Mouse (Mus musculus): ENCODE measurements around the gene Gad1. TPM values are rescaled to one million over a fixed set of nuclear protein-coding genes. Genes with fewer than 3 reads are reported as not detected.
"Not testable (repeated sequence)": the region's sequence is repeated elsewhere in the genome, so short reads cannot be mapped to it uniquely, and the experiment has no call there.

Gene Gad1
- 10 to 100 TPM; 12.4 to 20.9 (median 15.5) TPM for total RNA-seq (2022)

DNA sequence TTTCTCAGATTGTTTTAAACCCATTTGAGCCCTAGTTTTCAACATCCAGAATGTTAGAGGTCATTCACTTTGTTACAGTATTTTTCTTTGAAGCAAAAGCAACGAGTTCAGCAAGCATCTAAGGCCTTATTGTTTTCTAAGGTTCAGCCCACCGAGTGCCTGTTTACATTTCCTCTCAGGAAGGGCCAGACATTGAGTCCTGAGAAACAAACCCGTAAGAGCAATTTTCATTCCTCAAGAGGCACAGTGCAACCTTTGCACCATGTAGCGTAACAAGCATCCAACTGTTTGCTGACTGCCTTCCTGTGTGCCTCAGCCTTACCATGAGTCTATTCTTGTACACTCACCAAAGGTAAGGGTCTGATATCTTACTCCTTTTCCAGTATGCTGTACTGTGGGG, at the start of gene Gad1:
Gene Gad1 (plus strand): TSS at position 301 of the 400 bp plus-strand sequence.
- no peak for DNase-seq

DNA sequence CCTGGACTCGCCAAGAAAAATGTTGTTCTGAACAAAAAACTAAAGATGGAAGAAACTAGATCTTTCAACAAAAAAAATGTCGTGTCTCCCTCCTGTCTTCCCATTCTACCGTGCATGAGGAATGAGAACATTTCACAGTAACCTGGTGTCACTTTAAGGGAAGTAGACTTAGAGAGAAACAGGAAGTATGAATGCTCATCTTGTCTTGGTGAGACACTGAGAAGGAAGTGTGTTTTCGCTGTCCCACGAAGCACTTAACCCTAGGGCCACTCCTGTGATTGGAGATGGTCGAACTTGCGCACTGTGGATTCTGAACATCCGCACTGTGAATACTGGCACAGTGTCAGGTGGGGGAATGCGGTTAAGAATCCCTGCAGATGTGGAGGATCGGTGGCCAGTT, 49.4 kb upstream of the Gad1 start:
- DNase-seq, result no peak

DNA sequence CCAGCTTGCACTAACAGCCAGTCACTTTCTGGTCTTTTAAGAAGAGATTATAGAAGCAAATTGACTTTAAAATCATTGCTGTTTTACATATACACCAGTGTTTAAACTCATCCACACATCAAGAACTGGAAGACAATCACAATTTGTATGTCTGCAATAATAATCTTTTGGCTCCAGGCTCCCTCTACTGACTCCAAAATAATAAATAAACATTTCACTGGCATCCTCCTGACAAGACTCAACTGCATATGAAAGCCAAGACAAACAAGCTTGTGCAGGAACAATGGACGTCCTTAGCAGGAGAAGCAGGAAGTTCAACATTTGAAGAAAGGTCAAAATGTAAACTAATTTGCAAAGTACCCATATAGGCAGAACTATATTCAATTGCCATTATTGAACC, 47.6 kb upstream of the Gad1 start:
- DNase-seq, result no peak

DNA sequence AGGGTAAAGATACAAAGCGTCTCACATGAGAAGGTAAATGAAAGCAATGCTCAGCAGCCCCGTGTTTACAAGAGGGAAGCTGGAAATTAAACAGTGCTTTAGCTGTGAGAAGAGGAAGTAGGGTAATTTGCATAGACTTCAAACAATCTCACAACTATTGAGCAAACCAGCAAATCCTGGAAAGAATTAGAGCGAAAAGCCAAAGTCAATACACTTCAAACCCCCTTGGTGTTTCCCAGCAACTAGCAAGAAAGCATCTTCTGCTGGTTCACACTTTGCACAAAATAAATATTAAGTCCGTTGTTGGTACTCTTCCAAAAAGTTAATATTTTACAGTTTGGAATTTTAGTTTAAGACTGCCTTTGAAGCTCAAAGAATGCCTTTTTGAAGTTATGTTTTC, 47.0 kb upstream of the Gad1 start:
- no peak for DNase-seq

DNA sequence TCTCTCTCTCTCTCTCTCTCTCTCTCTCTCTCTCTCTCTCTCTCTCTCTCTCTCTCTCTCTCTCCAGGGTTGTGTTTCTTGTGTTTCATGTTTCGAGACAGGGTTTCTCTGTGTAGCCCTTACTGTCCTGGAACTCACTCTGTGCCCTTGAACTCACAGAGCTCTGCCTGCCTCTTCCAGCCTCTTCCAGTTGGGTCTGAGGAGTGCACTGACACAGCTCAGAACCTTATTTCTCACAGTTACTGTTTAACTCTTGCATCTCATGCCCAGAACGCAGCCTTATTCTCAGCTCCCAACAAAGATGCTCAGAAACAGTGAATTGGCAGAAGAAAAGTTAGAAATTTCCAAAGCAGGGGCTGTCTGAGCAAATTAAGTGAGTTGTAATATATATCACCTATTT, 46.5 kb upstream of the Gad1 start:
- DNase-seq, result no peak

DNA sequence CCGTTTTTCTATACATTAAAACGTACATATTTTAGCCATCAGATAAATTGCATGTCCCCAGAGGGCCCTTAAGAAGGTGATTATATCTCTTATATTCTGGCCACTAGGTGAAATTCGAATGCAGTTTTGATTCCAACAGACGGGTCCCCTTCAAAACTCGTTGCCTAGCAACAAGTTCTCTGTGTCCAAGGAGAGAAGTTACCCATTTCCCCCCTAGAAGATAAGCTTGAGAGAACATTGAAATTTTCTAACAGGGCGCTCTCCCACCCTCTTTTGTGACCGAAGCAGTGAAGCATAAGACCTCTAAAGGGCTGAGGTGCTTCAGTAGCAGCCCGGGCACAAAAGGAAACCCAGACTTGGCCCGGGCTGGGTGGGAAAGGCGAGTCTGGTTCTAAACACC, 44.4 kb upstream of the Gad1 start, which contains the start of gene Erich2:
Gene Erich2 (plus strand): TSS at position 324 of the 400 bp plus-strand sequence.
- DNase-seq, result no peak

DNA sequence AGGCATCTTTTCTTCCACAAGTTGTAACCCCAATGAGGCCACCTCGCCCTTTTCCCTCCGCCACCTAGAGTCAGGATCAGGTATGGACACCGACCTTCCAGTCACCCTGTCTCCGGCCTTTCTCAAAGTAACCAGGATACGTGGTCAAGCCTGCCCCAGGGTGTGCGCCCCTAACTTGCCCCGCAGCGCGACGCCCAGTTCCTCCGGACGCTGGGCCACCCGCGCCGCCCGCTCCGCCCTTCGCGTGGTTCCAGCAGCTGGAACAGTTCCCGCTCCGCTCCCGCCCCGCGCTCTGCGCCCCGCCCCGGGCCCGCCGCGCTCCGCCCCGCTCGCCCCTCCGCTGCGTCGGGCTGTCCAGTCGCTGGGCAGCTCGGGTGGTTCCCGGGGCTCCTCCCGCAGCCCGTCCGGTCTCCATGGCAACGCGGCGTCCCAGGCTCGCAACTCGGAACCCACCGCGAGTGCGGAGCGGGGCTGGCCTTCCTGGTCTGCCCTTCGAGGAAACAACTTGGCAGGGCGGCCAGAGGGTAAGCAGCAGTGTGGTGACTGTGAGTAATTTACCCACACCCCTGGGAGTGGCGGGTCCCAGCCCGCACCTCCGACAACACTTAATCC, 43.7 kb upstream of the Gad1 start:
- DNase-seq, result peak; percentile 78

DNA sequence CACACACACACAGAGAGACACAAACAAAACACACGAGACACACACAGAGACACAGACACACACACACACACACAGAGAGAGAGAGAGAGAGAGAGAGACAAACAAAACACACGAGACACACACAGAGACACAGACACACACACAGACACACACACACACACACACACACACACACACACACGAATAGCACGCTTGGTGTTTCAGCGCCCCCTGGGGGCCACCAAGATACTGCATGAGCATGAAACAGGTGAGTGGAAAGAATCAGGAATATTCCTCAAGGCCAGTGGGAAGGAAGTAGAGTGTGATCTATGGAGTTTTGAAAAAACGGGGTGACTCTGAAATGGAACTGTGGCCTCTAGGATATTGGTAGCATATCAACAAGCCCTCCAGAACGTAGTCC, 14.6 kb upstream of the Gad1 start:
- not testable (repeated sequence) for DNase-seq

DNA sequence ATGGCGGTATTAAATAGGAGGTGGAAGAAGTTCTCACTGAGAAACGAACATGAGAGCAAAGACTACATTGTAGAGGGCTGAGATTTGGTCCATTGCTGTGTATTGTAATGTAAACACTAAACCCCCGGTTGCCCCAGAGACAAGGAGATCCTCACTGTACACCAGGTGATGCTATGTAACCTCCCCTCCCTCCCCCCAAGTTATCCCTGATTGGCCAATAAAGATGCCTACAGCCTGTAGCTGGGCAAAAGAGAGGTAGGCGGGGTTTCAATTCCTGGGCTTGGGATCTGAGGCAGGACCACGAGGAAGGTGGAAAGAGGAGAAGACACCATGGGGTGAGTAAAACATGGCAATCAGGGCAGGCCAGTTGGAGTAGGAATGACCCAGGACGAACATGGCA, 2.2 kb upstream of the Gad1 start:
- DNase-seq, result no peak

DNA sequence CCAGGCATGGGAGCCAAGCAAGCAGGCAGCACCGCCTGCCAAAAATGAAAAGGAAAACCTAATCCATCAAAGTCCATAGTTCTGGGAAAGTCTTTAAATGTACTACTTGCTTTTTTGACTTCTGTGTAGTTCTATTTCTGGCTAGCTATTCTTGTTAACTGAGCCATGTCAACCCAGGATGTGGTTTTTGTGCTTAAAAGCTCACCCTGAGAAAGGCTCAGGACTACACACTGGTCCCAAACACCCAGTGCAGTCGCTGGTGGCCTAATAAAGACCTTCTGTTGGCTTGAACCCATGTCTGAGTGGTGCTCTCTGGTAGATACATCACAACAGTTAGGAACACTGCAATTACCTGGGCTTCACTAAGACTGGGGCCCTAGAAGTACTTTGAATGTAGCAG, 1.4 kb upstream of the Gad1 start:
- no peak for DNase-seq

DNA sequence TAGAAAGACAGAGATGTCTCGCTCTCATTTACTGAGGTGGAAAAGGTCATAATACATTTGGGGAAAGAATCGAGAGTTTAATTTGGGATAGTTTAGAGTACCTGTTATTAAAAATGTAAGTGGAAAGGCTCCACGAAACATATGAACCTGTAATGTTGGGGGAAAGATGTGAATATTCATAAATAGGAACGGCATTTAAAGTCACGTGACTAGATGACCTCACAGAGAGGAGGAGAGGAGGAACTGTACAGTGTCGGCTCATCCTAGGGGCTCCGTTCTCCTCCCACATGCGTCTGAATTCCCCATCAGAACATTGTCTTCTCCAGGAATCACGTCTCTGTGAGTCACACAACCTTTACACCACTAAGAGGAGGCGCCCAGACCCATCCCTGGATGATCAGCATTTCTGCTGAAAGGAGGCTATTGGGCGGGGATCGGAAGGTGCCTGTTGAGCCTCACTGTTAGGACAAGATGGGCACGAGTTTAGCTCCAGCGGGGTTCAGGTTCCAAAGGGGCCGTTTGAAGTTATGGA, 739 bp upstream of the Gad1 start:
- no peak for DNase-seq

DNA sequence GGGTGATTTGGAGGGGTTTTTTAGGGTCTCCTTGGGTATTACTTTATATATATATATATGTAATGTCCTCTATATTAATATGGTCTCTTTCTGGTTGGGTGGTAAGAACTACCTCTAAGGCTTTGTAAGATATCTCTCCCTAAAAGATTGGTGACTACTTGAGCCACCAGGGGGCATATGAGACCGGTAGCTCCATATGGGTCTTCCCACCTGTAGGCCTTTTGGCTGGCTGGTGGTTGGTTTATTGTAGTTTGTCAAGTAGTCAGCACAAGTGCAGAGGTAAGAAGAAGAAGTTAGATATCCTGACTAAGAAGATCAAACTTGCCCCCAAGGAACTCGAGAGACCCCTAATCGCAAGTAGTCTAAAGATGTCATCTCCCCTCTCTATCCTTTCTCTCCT, 954 bp downstream of the Gad1 start:
- no peak for DNase-seq

DNA sequence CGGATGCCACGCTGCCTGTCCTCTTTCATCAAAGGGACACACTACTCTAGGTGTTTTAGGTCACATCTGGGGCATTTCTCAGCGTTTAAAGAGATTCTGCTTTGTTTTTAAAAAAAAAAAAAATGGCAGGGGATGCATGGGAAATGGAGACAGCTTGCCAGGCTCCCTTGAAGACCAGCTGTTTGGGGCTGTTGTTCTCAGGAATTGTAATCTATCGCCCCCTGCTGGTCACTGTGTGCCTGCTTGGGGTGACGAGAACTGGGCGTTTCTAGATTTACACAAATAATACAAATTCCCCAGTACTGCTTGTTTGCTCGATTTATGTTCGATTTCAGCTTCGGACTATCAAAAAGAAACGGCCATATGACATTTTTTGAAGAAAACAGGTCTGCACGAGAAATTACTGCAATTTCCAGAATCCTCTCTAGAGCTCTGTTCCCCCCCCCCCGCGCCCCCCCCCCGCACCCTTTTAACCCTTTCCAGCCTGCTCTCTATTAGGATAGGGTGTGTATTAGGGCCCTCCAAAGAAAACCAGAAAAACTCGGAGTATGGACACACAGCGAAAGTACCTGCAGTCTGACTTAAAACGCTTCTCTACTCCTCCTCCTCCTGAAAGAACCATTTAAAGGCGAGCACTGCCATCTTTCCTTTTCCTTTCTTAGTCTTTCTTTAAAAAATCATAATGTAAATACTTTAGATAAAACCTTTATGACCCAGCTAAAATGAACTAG, 5.4 kb downstream of the Gad1 start:
- DNase-seq, result peak; percentile 64

DNA sequence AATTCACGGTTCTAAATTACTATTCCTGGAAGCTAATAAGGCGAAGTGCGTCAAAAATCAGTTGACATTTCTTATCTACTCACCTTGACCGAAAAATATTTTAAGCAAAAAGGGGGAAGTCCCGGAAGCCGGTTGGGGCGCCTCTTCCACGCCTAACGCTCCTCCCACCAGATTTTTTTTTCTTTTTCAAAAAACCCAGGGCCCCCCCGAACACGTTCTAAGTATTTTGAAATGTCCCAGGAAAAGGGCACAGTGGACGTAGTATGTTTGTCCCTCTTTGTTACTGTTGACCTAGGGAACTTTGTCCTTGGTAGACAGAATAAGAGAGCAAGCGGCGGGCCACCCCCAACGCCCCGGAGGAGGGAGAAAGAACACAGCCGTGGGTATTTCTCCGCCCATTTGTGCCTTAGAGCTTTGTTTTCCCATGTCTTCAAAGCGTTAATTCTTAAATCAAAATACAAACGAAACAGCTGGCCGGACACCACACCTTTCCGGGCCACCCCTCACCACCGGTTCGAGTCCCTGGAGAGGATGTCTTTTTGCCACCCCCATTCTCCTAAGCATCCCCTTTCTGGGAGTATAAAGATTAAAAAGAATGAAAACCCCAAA, 6.1 kb downstream of the Gad1 start:
- DNase-seq, result peak; percentile 33

DNA sequence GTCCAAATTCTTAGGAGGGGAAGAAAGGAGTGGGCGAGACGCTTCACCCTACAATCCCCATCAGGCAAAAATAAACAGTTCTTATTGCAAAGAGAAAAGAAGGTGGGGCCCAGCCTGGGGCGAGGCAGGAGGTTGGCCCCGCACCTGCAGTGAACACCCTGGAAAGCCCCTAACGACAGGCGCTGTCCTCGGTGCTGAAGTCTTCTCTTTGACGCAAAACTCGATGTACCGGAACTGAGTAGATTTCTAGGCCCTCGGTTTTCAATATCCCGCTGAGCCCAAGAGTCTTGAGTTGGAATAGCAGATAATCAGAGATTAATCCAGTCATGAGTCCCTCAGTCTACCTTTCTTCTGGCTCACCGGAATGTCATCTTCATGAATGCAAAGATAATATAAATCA, 6.6 kb downstream of the Gad1 start:
- DNase-seq, result peak; percentile 53

DNA sequence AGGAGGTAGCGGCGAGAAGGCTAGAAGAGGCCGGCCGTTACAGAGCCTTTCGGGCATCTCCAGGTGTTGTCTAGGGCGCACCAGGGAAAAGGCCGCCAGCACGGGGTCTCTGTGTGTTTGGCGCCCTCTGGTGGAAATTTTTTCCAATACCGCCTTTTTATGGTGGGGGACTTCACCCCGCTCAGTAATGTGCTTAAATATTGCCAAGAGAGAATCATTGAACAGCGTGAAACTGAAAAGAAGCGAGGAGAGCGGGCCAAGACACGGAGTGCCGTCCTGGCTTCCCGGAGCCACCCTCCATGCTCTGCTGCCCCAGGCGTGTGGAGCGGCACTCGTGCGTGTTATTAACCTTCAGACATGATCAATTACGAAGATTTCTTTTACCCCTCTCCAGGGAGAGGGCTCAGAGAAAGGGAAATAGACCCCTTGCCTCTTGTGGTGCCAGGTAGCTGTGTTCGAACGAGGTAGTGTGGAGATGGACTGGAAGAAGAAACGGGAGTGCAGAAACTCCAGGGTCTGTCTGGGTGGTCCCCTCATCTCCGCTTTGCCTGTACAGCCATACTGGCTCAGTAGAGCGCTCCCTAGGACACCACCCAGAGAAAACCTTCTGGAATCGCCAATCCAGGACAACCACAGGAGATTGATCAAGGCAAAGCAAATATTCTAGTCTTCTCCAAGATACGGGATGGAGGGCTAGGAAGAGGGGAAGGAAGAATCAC, 8.4 kb downstream of the Gad1 start:
- DNase-seq, result peak; percentile 39

DNA sequence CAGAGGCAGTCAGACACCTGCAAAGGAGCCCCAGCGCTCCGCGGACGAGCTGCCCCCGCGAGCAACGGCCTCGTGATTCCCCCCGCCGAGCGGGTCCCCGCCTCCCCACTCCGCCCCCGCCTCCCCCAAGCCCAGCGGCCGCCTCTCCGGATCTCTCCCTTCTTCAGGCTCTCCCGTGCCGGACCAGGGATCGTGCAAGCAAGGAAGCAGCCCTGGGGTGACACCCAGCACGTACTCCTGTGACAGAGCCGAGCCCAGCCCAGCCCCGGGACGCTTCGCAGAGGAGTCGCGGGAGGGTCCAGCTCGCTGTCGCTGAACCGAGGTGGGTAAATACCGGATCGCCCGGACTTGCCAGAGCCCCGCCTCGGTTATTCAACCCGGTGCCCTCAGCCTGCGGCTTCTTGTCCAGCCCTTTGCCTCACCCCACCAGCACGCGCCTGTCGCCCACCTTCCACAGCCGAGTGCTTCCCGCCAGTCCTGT, 9.2 kb downstream of the Gad1 start:
- no peak for DNase-seq

DNA sequence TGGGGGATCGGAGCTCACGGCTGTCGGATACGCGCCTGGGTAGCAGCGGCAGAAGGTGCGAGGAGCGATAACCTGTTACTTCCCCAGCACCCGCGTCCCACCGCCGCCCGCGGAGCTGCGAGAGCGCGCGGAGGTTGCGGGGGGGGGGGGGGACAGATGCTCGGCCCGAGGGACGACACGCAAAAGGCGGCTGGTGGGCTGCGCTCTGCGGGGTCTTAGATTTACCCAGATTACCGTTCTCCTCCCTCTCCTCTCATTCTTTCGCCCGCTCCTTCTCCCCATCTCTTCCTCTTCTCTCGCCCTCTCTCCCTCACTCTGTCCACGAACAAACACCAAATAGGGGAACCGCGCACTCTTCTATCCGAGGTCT, 9.7 kb downstream of the Gad1 start:
- no peak for DNase-seq

DNA sequence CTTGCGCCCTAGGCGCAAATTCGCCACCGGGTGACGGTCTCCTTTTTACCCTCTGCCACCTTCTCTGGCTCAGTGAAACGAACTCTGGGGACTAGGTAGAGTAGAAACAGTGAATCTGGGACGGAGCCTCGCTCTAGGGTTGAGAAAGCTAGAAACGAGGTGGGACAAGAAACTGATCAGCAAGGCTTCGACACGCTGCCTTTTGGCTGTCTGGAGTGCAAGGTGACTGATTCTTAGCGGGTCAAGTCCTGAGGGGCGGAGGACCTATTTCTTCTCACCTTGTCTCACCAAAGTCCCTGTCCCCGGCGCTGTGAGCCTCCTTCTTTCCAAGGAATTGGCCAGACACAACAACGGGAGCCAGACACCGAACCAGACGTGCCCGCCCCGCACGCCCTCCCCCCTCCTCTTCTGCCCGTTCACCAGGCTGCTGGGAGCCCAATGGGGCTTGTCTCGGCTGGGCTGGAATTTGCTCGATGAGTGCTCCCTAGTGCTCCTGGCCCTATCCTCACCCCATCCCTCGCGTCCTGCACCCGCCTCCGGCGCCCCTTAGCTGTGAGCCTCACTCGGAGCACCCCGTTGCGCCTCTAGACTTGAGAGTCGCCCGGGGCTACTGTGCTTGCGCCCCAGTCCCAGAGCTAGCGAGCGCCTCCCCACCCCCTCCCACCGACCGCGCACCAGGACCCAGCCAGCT, 10.3 kb downstream of the Gad1 start:
- DNase-seq, result no peak

DNA sequence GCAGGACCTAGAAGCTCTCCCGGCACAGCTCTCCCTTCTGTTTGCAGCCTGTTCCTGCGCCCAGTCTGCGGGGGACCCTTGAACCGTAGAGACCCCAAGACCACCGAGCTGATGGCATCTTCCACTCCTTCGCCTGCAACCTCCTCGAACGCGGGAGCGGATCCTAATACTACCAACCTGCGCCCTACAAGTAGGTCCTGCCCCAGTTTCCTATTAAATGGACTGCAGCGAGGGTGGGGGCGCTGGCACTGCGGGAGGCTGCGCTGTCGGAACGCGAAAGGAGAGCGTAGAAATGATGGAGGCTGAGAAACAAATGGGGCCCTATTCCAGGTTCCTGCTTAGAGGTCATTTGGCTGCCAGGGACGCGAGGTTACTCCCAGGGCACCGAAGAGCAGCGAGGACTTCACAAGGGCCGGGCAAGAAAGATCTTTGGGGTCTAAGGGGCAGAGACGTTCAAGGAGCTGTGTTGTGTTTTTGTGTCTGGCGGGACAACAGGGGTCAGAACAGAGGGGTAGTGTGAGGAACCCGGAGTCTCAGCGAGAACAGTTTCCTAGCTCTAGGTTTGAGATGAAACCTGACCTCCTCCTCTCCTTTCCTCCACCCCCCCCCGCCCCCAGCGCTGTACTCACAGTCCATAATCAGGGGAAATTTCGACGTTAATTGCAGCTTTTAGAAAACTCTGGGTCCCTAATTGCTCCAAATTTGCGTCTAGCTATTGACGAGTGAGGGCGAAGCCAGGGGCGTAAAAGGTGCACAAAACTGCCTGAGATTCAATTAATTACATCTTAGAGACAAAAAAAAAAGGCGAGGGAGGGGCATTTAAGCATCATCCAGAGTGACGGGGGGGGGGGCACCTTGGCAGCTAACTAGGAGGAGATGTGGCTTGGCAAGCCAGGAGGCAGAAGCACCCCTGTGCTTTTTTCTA, 11.1 kb downstream of the Gad1 start:
- DNase-seq, result no peak

DNA sequence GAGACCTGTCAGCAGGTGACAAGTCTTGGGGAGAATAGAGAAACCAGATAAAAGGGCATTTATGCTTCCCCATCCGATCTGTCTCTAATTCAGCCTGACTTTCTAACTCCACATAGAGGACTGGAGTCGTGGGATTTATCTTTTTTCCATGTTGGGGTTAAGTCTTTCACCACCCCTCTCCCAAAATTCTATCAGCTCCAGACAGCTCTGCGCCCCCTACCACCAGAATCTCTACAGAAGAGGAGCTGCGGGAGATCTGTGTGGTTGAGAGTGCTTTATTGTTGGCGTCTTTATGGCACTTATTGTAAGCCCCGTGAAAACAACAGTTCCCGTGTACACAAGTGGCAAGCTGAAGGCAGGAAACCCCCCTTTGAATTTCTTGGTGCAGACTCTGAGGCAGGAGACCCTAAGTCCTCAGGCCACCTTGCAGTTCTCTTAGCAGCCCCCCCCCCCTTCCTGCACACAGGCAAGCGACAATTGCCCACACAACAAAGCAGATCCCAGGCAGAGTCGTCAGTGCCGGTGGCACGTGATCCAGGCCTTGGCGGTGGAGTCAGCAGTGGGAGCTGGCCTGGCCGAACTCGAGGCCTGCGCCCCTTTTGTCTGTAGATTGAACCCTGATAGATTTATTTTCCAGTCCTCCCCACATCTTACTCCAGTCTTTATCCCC, 11.9 kb downstream of the Gad1 start:
- no peak for DNase-seq

All from adrenal gland, adult 8-10 months (tissue).